Mouse (Mus musculus): ENCODE measurements around the gene Naa25. TPM values are rescaled to one million over a fixed set of nuclear protein-coding genes. Genes with fewer than 3 reads are reported as not detected.
A peak's percentile ranks its signal among the peaks of the same experiment; 100 is the strongest.
"Not testable (repeated sequence)": the region's sequence is repeated elsewhere in the genome, so short reads cannot be mapped to it uniquely, and the experiment has no call there.

The Naa25 gene
- polyA plus RNA-seq, 1 experiment from 2014 or later = 14.2 TPM

GRCm38 (mm10) chr5:121371712-121372111 is 26.0 kb upstream of the Naa25 start:
- Histone ChIP-seq H3K27me3 (replicated peaks; ENCODE audit: control insufficient read depth, insufficient read depth, low read length) (no peaks in the 10 kb centered on the region), H3K4me2 (replicated peaks; ENCODE audit: low read depth) (no peak overlapping the region), H3K27ac (ENCODE audit: low read depth, low read length) (no peak overlapping the region), H3K4me3 (ENCODE audit: low read depth, low read length) (no peak overlapping the region), H3K9me3 (ENCODE audit: control insufficient read depth) (no peaks in the 10 kb centered on the region), H3K9ac (ENCODE audit: low read depth, low read length) (no peak overlapping the region), H3K4me1 (replicated peaks; ENCODE audit: control insufficient read depth, insufficient read depth, low read length) (no peaks in the 10 kb centered on the region), H3K36me3 (ENCODE audit: control insufficient read depth, insufficient read depth) (peaks cover 81% of the 10 kb centered on the region)
- no peak for ATAC-seq
- TF ChIP-seq CTCF (IDR thresholded peaks at IDR 0.05; ENCODE audit: low read depth) = no peak
- 85% methylated on average over 6 of the region's 6 CpGs for WGBS

- Histone ChIP-seq H3K36me3 (ENCODE audit: control insufficient read depth, insufficient read depth) (peaks cover 85% of the 10 kb centered on the region), H3K27me3 (replicated peaks; ENCODE audit: control insufficient read depth, insufficient read depth, low read length) (no peaks in the 10 kb centered on the region), H3K4me3 (ENCODE audit: low read depth, low read length) (no peak overlapping the region), H3K4me1 (replicated peaks; ENCODE audit: control insufficient read depth, insufficient read depth, low read length) (no peaks in the 10 kb centered on the region), H3K27ac (ENCODE audit: low read depth, low read length) (no peak overlapping the region), H3K9me3 (ENCODE audit: control insufficient read depth) (no peaks in the 10 kb centered on the region), H3K9ac (ENCODE audit: low read depth, low read length) (no peak overlapping the region), H3K4me2 (replicated peaks; ENCODE audit: low read depth) (no peak overlapping the region)
- WGBS = 92% methylated on average over 3 of the region's 3 CpGs
- TF ChIP-seq CTCF (IDR thresholded peaks at IDR 0.05; ENCODE audit: low read depth) = no peak
- no peak for ATAC-seq
Observed at GRCm38 (mm10) chr5:121374790-121375189, 22.9 kb upstream of the Naa25 start.

- not testable (repeated sequence) for H3K4me3 ChIP-seq (ENCODE audit: low read depth, low read length); H3K4me2 ChIP-seq (replicated peaks; ENCODE audit: low read depth); H3K27me3 ChIP-seq (replicated peaks; ENCODE audit: control insufficient read depth, insufficient read depth, low read length); ATAC-seq; H3K27ac ChIP-seq (ENCODE audit: low read depth, low read length); H3K9ac ChIP-seq (ENCODE audit: low read depth, low read length); H3K9me3 ChIP-seq (ENCODE audit: control insufficient read depth); H3K4me1 ChIP-seq (replicated peaks; ENCODE audit: control insufficient read depth, insufficient read depth, low read length)
- H3K36me3 ChIP-seq (ENCODE audit: control insufficient read depth, insufficient read depth) = peaks cover 93% of the 10 kb centered on the region
- WGBS = 74% methylated on average over 5 of the region's 5 CpGs
- peak; percentile 64 for TF ChIP-seq CTCF (IDR thresholded peaks at IDR 0.05; ENCODE audit: low read depth)
Observed at GRCm38 (mm10) chr5:121376972-121377371, 20.8 kb upstream of the Naa25 start.

- 0 out of 2 replicates have a peak, but pooled peaks cover 3% of the 10 kb centered on the region for H3K4me1 ChIP-seq (replicated peaks; ENCODE audit: control insufficient read depth, insufficient read depth, low read length)
- no peaks in the 10 kb centered on the region for H3K9me3 ChIP-seq (ENCODE audit: control insufficient read depth)
- H3K27me3 ChIP-seq (replicated peaks; ENCODE audit: control insufficient read depth, insufficient read depth, low read length) = no peaks in the 10 kb centered on the region
- no peak overlapping the region for H3K9ac ChIP-seq (ENCODE audit: low read depth, low read length)
- no peak overlapping the region for H3K4me2 ChIP-seq (replicated peaks; ENCODE audit: low read depth)
- H3K36me3 ChIP-seq (ENCODE audit: control insufficient read depth, insufficient read depth) = peaks cover 78% of the 10 kb centered on the region
- no peak overlapping the region for H3K4me3 ChIP-seq (ENCODE audit: low read depth, low read length)
- TF ChIP-seq CTCF (IDR thresholded peaks at IDR 0.05; ENCODE audit: low read depth) = no peak
- no peak for ATAC-seq
- no peak overlapping the region for H3K27ac ChIP-seq (ENCODE audit: low read depth, low read length)
- WGBS = 88% methylated on average over 13 of the region's 13 CpGs
Observed at GRCm38 (mm10) chr5:121378678-121379256, 19.0 kb upstream of the Naa25 start.

GRCm38 (mm10) chr5:121380692-121381091 is 17.0 kb upstream of the Naa25 start:
- TF ChIP-seq CTCF (IDR thresholded peaks at IDR 0.05; ENCODE audit: low read depth) = peak; percentile 70
- Histone ChIP-seq H3K9ac (ENCODE audit: low read depth, low read length) (no peak overlapping the region), H3K27me3 (replicated peaks; ENCODE audit: control insufficient read depth, insufficient read depth, low read length) (no peaks in the 10 kb centered on the region), H3K9me3 (ENCODE audit: control insufficient read depth) (no peaks in the 10 kb centered on the region), H3K4me3 (ENCODE audit: low read depth, low read length) (no peak overlapping the region), H3K36me3 (ENCODE audit: control insufficient read depth, insufficient read depth) (peaks cover 62% of the 10 kb centered on the region), H3K27ac (ENCODE audit: low read depth, low read length) (no peak overlapping the region), H3K4me2 (replicated peaks; ENCODE audit: low read depth) (no peak overlapping the region), H3K4me1 (replicated peaks; ENCODE audit: control insufficient read depth, insufficient read depth, low read length) (0 out of 2 replicates have a peak, but pooled peaks cover 3% of the 10 kb centered on the region)
- ATAC-seq = no peak
- 83% methylated on average over 2 of the region's 2 CpGs for WGBS

GRCm38 (mm10) chr5:121383857-121384756 is 13.6 kb upstream of the Naa25 start:
- ATAC-seq = no peak
- whole genome bisulfite sequencing = 35% methylated on average over 10 of the region's 10 CpGs
- peak overlapping the region; percentile 86 for H3K9ac ChIP-seq (ENCODE audit: low read depth, low read length)
- H3K27me3 ChIP-seq (replicated peaks; ENCODE audit: control insufficient read depth, insufficient read depth, low read length) = no peaks in the 10 kb centered on the region
- peak overlapping the region; percentile 78 for H3K4me3 ChIP-seq (ENCODE audit: low read depth, low read length)
- peak overlapping the region; percentile 70 for H3K4me2 ChIP-seq (replicated peaks; ENCODE audit: low read depth)
- H3K36me3 ChIP-seq (ENCODE audit: control insufficient read depth, insufficient read depth) = peaks cover 30% of the 10 kb centered on the region
- 0 out of 2 replicates have a peak, but pooled peaks cover 3% of the 10 kb centered on the region for H3K4me1 ChIP-seq (replicated peaks; ENCODE audit: control insufficient read depth, insufficient read depth, low read length)
- no peak for TF ChIP-seq CTCF (IDR thresholded peaks at IDR 0.05; ENCODE audit: low read depth)
- no peaks in the 10 kb centered on the region for H3K9me3 ChIP-seq (ENCODE audit: control insufficient read depth)
- H3K27ac ChIP-seq (ENCODE audit: low read depth, low read length) = peak overlapping the region; percentile 98
